Mouse (Mus musculus) thymus, postnatal 14 days (tissue): ENCODE data around the gene Svbp.
A peak's percentile ranks its signal among the peaks of the same experiment; 100 is the strongest.

Experiments
- DNase-seq: peaks from one replicate; pipeline ENCODE4 v3.0.0; 2021

The Svbp gene

GRCm38 (mm10) chr4:119247462-119248235 is 52.5 kb downstream of the Svbp start:
- DNase-seq: peak; percentile 85

GRCm38 (mm10) chr4:119248407-119248965 is 53.4 kb downstream of the Svbp start:
- DNase-seq: no peak
